Mouse (Mus musculus) cerebellum, postnatal 4 days (tissue): ENCODE data around the gene Xdh.
A peak's percentile ranks its signal among the peaks of the same experiment; 100 is the strongest.

Experiments used
- DNase-seq, 2 experiments: peaks; one replicate each; pipeline ENCODE4 v3.0.0; 2022; ENCODE audit warnings: low spot score in 2 of 2, mixed read lengths in 1 of 2

The Xdh gene

DNA sequence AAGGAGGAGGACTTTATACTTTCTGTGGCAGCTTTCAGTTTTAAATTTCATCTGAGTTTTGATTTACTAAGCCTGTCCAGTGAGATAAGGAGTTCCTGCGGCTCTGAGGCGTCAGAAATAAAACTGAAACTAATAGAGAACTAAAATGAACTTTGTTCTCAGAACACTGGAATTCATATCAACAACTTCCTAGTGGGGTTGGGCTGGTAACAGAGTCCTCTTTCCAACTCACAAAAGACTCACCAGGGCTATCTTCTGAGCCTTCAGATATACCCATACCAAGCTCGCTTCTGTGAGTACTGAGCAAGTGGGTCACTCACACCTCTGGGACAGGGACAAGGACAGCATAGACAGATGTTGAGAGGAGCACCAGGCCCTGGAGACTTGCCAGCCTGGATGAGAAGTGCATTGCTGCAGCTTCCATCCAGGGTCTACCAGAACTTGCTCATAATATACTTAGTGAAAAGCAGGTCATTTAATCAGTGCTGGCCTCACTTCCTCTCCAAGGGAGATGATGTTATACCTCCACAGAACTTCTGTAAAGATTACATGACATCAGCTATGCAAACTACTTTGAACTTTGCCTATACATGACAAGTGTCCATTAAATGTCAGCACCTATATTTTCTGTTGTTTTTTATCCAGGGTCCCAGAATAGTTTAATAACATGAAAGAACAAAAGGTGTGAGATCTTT is 7.6 kb downstream of the Xdh start:
- DNase-seq: no peak

DNA sequence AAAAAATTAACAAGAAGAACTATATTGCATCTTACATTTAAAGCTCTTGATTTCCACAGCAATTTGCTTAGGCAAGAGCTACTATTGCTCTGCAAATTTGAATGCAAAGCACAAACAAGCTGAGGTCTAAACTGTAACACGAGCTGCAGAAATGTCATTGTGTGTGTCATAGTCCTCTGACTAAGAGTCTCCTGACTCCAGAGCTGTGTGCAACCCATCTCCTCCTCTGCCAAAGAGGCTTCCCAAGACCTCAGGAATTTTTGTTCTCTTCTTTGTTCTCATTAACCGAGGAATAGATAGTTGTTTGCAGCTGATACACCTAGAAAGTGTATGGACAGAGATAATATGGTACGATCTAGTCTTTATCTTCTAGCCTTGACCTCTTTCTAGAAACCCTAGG is 8.2 kb downstream of the Xdh start:
- DNase-seq: no peak

DNA sequence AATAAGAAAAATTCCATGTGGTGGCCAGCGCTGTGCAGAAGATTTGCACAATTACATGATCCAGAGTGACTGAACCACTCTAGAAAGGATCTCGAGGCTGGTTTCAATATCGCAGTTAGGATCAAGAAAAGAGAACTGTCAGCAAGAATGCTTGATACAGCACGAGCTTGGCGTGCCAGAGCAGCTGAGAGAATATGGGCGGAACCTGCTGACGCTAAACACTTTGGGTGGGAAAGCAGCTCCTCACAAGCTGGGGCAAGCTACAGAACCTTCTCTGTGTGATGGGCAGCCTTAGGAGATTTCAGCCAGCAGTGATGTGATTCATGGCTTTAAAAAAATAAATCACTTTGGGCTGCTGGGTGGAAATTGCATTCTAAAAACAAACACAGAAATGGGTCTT is 12.9 kb downstream of the Xdh start:
- no peak for DNase-seq

DNA sequence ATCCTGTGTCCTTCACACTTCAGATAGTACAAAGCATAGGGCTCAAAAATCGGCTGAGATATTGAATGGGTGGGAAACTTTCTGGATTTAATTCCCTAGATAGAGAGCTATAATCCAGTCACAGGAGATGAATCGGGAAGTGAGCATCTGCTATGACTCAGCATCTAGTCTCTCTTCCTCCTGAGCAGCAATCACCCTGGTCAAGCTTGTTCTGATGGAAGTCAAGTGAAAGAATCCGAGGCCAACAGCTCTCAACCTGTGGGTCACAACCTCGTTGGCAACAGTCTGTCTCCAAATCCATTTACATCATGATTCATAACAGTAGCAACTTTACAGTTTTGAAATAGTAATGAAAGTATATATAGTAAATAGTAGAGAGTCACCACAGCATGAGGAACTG is 14.8 kb downstream of the Xdh start:
- no peak for DNase-seq

DNA sequence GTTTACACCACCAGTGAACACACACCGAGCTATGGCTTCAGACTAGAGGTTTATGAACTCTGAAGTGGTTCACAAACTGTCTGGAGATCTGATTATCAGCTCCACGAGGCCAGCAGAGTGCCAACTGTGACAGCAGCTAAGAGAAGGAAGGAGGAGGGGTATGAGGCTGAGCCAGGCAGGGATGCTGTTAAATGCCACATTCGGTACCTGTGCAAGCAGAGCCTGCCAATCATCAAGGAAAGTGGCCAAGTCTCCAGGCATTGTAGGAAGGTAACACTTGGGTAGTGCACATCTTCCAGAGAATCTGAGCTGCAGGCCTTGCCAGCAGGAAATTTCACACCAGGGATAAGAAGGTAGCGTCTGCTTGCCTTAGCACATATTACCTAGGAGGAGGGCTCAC is 15.7 kb downstream of the Xdh start:
- DNase-seq: no peak

DNA sequence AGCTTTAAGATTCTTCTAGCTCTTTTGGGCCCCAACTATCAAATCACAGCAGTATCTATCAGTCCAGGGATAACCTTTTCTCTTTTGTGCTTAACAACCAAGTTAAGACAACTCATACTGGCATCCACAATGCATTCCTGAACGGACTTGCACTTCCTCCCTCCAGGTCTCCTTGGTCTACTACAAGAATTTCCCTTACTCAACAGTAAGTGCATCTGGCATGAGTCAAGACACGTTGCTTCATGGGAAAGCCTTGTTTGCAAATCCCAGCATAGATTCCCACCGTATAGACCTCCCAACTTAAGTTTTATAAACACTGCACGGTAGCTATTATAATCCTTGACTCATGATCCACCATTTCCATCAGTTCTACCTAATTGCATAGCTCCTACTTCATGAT is 16.4 kb downstream of the Xdh start:
- no peak for DNase-seq

DNA sequence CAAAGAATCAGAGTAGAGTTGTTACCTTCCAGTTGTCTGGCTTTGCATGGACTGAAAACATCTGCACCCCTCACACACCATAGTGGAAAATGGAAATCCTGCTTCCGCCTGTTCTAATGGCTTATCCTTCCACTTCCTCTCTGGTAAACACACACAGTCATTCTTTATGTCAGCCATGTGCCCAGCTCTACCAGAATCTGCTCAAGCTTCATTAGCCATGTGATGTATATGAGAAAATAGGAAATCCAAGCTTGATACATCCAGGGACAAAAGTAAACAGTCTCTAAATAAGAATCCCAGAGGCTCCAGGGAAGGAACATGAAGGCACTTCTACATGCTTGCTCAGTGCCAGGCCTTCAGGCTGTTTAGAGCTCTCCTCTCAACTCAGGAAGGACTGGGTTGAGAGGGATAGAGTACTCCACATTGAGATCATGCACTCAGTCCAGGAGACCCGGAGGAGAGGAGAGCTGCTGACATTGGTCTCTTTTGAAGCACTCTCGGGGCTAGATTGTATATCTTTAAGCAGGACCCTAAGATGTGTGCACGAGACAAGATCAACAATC is 17.4 kb downstream of the Xdh start:
- DNase-seq: no peak

DNA sequence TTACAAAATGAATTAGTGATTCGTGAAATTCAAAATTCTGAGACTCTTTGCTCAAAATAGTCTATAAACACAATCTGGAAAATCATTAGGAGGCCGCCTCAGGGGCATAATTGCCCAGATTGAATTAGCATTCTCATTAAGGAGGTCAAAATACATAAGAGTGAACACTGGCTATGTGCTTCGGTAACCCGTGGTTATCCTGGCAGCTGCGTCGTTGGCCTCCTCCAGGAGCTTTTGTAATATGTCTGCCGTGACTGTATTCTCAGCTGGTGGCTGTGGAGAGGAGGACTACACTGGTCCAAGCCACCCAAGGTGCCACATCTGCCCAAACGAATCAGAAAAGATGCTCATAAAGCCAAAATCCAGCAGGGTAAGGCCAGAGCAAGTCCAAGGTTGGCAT is 30.5 kb downstream of the Xdh start:
- peak in 1 of 2 experiments; percentile 45 for DNase-seq

DNA sequence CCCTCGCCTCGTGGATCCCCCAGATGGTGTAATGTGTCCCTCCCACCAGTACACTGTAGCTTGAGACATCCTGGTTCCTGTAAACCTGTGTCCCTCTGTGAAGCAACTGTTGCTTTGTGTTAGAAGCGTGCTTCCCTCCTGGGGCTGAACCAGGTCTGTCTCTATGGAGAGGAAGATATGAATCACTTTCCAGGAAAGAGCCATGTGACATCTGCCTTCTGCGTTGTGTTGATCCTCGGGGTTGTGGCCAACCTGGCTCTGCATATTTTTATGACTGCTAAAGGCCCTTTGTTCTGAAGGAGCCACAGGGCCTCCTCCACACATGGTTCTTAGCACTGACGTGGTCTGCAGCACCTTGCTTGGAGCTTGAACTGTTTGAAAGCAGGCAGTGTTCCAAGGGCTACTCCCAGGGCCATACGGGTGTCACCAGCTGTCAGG is 31.0 kb downstream of the Xdh start:
- peak in 1 of 2 experiments; percentile 26 for DNase-seq

DNA sequence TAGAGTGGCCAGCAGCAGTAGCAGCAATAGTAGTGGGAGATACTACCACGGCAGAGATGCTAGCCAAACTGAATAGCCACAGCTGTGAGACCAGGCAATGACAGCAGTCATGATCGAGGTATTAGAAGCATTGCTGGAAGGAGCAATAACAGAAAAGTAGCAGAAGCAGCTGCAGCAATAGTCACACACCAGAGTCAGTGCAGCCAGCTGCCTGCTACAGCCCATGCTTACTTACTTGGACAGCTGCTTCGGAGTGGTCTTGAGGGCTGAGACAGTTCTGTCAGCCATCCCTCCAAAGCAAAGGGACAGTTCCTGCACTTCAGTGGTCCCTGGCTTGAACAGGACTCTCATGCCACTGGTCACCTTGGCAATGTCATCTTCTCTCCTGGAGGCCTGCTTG is 31.9 kb downstream of the Xdh start:
- no peak for DNase-seq

DNA sequence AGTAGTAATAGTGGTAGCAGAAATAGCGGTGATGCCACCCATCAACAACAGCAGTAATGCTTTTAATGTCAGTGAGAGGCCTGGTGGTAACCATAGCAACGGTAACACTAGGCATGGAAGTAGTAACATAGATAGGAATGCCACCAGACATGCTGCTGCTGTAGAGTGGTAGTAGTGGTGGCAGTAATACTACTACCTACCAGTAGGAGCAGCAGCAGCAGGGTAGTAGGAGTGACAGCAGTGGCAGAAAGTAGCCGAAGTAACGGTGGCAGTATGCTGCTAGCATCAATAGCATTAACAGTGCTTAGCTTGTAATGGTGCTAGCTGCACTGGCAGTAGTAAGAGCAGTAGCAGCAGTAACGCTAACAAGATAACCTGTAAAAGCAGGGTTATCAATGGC is 32.3 kb downstream of the Xdh start:
- no peak for DNase-seq

DNA sequence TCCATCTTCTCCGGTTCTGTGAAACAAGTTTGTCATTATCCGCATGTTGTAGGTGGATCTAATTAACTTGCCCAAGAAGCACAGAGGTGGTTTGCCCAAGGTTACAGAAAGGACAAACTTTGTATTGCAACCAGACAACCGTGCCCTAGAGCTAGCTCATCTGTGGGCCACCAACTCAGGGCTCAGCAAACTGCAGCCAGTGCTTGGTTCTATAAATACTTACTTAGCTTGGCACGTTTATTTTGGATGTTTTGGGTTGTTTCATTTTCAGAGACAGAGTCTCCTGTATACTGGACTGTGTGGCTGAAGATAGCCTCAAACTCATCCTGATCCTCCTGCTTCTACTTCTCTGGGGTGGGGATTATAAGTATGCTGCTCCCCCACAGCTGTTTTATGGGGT is 35.3 kb downstream of the Xdh start:
- no peak for DNase-seq

DNA sequence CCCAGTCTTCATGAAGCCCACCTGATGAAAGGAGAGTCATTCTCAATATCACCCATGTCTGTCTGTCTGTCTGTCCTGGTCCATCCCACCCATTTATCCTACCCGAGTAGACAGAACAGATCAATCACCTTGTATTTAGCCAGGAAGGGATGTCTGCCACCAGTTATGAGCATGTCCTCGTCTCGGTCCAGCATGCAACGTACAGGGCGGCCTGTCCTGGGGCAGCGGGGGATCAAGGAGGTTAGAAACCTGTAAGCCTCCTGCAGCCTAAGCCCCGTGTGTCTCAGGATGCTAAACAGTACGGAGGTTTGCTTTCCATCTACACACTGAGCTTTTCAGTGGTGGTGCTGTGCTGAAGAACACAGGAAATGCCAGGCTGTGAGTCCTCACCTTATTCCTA is 43.9 kb downstream of the Xdh start:
- no peak for DNase-seq

DNA sequence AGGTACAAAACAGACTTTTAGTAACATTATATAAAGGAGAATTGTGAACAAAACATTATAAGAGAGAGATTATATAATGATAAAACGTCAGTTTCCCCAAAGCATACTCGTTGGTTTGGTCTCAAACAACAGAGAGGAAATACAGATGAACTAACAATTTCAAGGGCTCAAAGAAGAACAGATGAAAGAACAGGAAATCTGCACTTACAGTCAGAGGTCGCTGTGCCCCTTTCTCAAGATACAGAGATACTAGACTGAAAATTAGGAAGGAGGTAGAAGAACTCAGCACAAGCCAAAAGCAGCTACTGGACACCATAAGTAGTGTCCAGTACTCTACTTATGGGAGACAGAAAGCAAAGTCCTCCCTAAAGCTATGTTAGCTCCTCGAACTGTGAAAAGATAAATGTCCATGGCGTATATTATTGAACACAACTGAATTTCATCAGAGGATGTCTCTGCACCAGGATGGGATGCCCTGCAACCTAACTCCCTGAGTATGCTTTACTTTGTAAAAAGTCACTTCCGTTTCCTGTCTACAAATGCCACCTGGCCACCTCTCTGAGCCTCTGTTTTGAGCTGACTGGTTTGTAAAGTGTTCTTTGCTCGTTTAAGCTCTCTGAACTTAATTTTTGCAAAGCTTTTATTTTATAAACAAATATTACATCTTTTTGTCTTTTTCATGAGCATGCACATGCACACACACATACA is 44.8 kb downstream of the Xdh start:
- DNase-seq: no peak

DNA sequence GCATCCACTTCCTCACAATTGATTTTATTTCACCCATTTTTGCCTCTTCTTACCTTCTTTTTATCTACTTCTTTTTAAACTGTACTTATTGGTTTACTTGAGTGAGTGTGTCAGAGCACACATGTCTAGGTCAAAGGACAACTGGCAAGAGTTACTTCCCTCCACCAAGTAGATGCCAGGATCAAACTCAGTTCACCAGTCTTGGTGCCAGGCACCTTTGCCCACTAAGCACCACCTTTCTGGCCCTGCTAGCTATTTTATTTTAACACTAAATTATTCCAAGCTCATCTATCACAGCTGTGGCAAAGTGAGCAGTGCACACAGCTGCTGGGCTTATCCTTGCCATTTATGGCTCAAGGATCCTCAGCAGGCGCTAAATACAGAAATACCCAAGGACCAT is 46.9 kb downstream of the Xdh start:
- DNase-seq: no peak

DNA sequence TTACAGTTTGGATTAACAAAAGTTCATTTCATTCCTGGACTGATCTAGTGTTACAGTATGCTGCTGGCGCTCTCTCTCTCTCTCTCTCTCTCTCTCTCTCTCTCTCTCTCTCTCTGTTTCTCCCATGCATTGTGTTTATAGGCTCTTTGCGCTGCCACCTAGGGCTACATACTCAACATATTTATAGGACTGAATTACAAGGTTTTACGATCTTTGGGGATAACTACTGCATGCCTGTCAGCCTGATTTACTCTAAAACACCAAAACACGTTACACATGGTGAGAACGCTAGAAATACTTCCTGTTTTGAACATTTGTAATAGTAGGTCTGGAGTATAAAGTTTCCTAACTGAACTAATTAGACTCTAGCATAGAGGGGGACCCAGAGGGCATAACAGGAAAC is 47.8 kb downstream of the Xdh start:
- DNase-seq: no peak

DNA sequence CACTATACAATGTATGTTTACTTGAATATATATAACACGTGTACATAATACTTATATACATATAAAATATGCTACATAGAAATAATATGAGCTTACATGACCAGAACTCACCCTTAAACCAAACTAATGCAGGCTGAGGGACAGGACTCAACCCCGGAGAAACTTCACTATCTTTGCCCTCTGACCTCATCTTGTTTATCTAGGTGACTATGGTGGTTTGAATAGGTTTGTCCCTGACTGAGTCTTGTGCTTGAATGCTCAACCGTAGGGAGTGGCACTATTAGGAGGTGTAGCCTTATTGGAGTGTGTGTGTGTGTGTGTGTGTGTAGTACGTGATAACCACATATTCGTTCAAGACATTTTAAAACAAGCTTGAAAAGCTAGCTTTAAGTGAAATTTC is 55.6 kb downstream of the Xdh start:
- no peak for DNase-seq

DNA sequence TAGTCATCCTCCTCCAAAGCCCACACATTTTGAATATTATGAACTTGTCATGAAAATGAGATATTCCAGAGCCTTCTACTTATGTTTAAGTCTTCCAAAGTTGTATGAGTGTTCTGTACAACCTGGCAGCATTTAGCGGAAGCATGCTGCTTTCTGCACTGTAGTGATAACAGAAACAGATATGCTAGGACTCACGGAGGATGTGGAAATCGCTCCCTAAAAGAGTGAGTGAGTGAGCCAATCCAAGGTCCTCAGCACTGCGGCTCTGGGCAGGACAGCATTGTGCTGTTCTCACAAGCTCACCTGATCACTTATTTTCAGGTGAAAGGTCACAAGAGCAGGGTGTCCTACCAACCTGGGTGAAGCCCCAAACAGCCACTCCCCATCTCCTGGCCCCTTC is 56.2 kb downstream of the Xdh start:
- no peak for DNase-seq

DNA sequence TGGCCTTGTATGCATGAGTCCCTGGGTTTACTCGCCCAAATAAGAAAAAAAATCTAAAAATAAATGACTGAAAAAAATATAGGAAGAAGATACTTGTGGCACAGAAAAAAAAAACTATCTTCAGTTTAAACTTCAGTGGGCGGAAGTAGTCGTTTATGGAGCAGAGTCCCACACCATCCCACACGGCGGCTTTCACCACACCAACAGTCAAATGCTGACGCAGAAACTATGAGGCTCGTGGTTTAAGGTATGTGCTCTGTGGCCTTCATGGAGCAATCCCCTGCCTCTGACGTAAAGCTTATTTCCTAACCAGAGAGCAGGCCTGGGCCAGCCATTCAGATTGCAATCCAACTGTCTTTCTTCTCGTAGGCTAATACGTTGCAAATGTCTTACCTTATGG is 56.8 kb downstream of the Xdh start:
- DNase-seq: no peak

DNA sequence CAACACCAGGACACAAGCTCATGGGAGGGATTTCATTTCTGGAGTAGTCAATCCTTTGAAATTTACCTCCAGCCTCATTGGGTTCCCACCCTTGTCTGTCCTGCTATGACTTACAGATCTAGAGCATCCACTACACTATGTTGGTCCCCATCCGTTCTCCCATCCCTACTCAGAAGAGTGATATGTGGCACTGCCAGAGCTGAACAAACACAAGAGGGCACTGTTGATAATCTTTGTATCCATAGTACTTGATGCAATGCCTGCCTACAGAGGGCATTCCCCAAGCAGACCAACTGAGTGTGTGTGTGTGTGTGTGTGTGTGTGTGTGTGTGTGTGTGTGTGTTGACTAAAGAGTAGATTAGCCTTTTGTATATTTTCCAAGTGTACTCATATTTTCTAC is 58.4 kb downstream of the Xdh start:
- DNase-seq: no peak

DNA sequence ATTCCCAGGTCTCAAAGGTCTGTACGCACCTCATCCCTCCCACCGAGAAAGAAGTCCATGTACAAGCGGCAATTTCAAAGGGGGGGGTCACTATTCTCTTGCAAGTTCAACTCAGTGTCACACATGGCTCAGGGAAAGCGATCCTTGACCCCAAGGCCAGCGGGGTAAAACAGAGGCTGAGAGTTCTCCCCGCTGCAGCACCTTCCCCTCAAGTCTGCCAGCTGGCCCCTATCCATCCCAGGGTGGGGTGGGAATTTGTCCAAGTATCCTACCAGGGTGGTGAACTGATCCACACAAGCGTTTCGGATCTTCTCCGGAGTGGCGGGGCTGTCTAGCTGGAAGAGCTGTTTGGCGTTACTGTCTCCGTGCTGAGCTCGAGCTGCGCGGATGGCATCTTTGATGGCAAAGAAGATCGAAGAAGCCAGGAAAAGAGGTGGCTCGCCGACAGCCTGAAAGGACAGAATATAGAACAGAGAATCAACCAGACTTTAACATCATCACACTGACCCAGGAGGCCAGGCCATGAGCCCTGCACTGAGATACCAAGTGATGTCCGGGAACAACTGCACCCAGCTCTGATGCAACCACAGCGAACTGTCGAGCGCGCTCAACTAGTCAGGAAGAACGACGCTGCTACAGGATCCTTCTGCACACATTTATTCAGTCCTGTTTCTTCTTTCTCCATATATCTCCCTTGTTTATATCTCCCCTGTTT is 63.8 kb downstream of the Xdh start:
- DNase-seq: no peak

DNA sequence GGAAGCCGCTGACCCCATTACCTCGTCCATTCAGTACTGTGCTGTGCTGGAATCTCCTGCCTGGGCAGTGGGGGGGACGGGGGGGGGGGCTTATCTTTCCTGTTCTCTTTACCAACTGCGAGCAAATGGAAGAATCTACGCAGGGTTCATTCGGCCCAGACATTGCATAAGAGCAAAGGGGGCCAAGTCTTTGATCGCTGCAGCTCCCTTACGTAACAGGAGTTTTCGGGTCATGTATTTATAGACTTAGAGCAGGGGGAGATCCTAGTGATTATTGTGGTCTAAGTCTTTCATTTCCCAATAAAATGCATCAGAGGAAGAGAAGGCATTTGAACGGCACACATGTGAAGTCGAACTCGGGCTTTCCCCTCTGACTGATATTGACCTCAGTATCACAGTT is 66.7 kb downstream of the Xdh start:
- DNase-seq: no peak

DNA sequence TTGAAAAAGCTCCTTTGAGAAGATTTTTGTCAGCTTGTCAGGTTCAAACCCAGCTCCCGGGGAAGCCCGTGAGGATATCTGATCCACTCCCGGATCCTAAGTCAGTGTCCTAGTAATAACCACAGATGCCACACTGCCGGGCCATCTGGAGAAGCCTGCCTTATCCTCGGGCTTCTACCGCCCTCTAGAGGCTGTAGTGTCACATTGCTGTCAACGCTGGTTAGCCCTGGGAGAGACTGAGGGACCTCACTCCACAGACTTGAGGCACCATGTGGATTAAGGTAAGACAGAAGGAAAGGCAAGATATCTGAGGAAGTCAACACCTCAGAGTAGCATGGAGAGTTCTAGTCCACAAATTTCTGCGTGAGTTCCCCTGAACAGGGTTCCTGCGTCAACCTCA is 67.8 kb downstream of the Xdh start:
- peak; percentile 73 to 79 for DNase-seq
